ENCODE assay signal across 13 mouse cellular contexts in genomic region chr8:11767213-11767840, GRCm38 (mm10). TPM values are rescaled to one million over a fixed set of nuclear protein-coding genes. Genes with fewer than 3 reads are reported as not detected.
DNase-seq lines count a peak whose midpoint lies in the region; ATAC-seq and TF ChIP-seq lines count a peak whose summit lies in the region.
"Had no signal": no experiment of that assay in that cellular context is flagged by ENCODE, and none has a peak within 500 bp of the region (broad histone marks: within the 10 kb centered on the region; RNA-seq: fewer than 3 reads in every experiment).

No protein-coding gene starts in this region.

- no peak overlapping the region for H3K4me3 ChIP-seq in liver, embryonic 13.5 days (replicated peaks)
- no peak overlapping the region for H3K4me3 ChIP-seq in liver, embryonic 12.5 days
- no peak overlapping the region for H3K4me3 ChIP-seq in MEL (ENCODE audit: control insufficient read depth in 1 of 2, insufficient read depth in 1 of 2, low read depth in 2 of 2, low read length in 2 of 2)
- H3K4me3 ChIP-seq: forebrain, embryonic 15.5 days; midbrain, embryonic 15.5 days had no signal

- H3K36me3 ChIP-seq in liver, embryonic 13.5 days, result peaks cover 12% of the 10 kb centered on the region; the same call in 1 of the 2 replicates
- H3K36me3 ChIP-seq in liver, embryonic 12.5 days, result peaks cover 23% of the 10 kb centered on the region
- no peaks in the 10 kb centered on the region; a peak in 1 of 4 replicates for H3K36me3 ChIP-seq in MEL (ENCODE audit: control insufficient read depth in 1 of 2, insufficient read depth in 2 of 2, low read length in 2 of 2)
- H3K36me3 ChIP-seq: forebrain, embryonic 15.5 days; midbrain, embryonic 15.5 days had no signal

- WGBS in liver, embryonic 13.5 days (ENCODE audit: insufficient replicate concordance), result 44% methylated on average over 5 of the region's 5 CpGs
- 53% methylated on average over 5 of the region's 5 CpGs for WGBS in liver, embryonic 12.5 days (ENCODE audit: insufficient replicate concordance)

- DNase-seq in liver, embryonic 13.5 days, result no peak
- peak; percentile 29 for DNase-seq in MEL (ENCODE audit: low read depth, low spot score)
- peak; percentile 55 for DNase-seq in cerebellum, adult 9-11 months
- DNase-seq in testis, postnatal 10 days (ENCODE audit: low spot score), result no peak
- DNase-seq in retina, postnatal 1 day, result no peak
- DNase-seq in right cerebral cortex, adult 18-20 months, result no peak
- DNase-seq: heart, adult 11 months; kidney, adult 18-20 months; lung, embryonic 14.5 days had no signal

- no peak overlapping the region for H3K9ac ChIP-seq in liver, embryonic 13.5 days
- H3K9ac ChIP-seq in liver, embryonic 12.5 days, result no peak overlapping the region
- H3K9ac ChIP-seq in MEL (ENCODE audit: control insufficient read depth, low read depth, low read length, poor library complexity, severe bottlenecking), result no peak overlapping the region
- H3K9ac ChIP-seq: forebrain, embryonic 15.5 days; lung, embryonic 14.5 days; midbrain, embryonic 15.5 days had no signal

- peak; percentile 39; the same call in 1 of the 2 replicates for ATAC-seq in liver, embryonic 13.5 days (ENCODE audit: low read depth)
- ATAC-seq in liver, embryonic 12.5 days, result no peak
- ATAC-seq in monocyte, adult 5-6 weeks (replicated peaks; ENCODE audit: insufficient number of reproducible peaks, low FRiP score, low TSS enrichment, poor library complexity, severe bottlenecking), result peak; percentile 90
- ATAC-seq: forebrain, embryonic 15.5 days; midbrain, embryonic 15.5 days had no signal

- 0 out of 2 replicates have a peak, but pooled peaks cover 2% of the 10 kb centered on the region for H3K4me1 ChIP-seq in liver, embryonic 13.5 days (replicated peaks)
- H3K4me1 ChIP-seq in liver, embryonic 12.5 days, result 0 out of 2 replicates have a peak, but pooled peaks cover 4% of the 10 kb centered on the region
- no peaks in the 10 kb centered on the region for H3K4me1 ChIP-seq in MEL (ENCODE audit: control insufficient read depth in 1 of 2, insufficient read depth in 2 of 2, low read length in 2 of 2)

- H3K27ac ChIP-seq in liver, embryonic 13.5 days, result no peak overlapping the region
- H3K27ac ChIP-seq in liver, embryonic 12.5 days, result no peak overlapping the region
- no peak overlapping the region for H3K27ac ChIP-seq in MEL (ENCODE audit: control insufficient read depth, low read depth, low read length)
- H3K27ac ChIP-seq: forebrain, embryonic 15.5 days; midbrain, embryonic 15.5 days had no signal

- no peak for TF ChIP-seq POLR2A in MEL (IDR thresholded peaks at IDR 0.05; ENCODE audit: control insufficient read depth in 1 of 2, insufficient read depth in 1 of 2, low read depth in 1 of 2, low read length in 2 of 2, poor library complexity in 1 of 2)

- no peaks in the 10 kb centered on the region for H3K27me3 ChIP-seq in liver, embryonic 13.5 days
- H3K27me3 ChIP-seq in liver, embryonic 12.5 days (replicated peaks), result no peaks in the 10 kb centered on the region
- H3K27me3 ChIP-seq in MEL (ENCODE audit: control insufficient read depth in 1 of 2, insufficient read depth in 2 of 2, low read length in 2 of 2), result no peaks in the 10 kb centered on the region
- H3K27me3 ChIP-seq: forebrain, embryonic 15.5 days; midbrain, embryonic 15.5 days had no signal

- TF ChIP-seq EP300 in MEL (IDR thresholded peaks at IDR 0.05; ENCODE audit: low read depth in 1 of 2, low read length in 2 of 2), result no peak

- TF ChIP-seq RAD21 in MEL (IDR thresholded peaks at IDR 0.05; ENCODE audit: low read depth, low read length), result no peak

- no peaks in the 10 kb centered on the region for H3K9me3 ChIP-seq in liver, embryonic 13.5 days (replicated peaks)
- H3K9me3 ChIP-seq in liver, embryonic 12.5 days (replicated peaks), result no peaks in the 10 kb centered on the region
- H3K9me3 ChIP-seq in MEL (replicated peaks; ENCODE audit: insufficient read depth, low read length), result no peaks in the 10 kb centered on the region
- H3K9me3 ChIP-seq: forebrain, embryonic 15.5 days; midbrain, embryonic 15.5 days had no signal

- H3K4me2 ChIP-seq in liver, embryonic 13.5 days, result no peak overlapping the region
- H3K4me2 ChIP-seq in liver, embryonic 12.5 days, result no peak overlapping the region
- H3K4me2 ChIP-seq: forebrain, embryonic 15.5 days; lung, embryonic 14.5 days; midbrain, embryonic 15.5 days had no signal

- TF ChIP-seq CTCF in MEL (IDR thresholded peaks at IDR 0.05 in 2 of 3, conservative IDR thresholded peaks at IDR 0.05 in 1 of 3; ENCODE audit: control insufficient read depth in 1 of 3, insufficient read depth in 1 of 3, low read depth in 2 of 3, low read length in 3 of 3, poor library complexity in 1 of 3, severe bottlenecking in 1 of 3), result no peak

- peaks cover 9% of the 10 kb centered on the region for H3K79me2 ChIP-seq in MEL (ENCODE audit: control insufficient read depth, insufficient read depth, low read length, poor library complexity)

TF ChIP-seq in MEL, 35 proteins besides CTCF, POLR2A, EP300 and RAD21:
- TF ChIP-seq UBTF (IDR thresholded peaks at IDR 0.05; ENCODE audit: borderline replicate concordance, insufficient read depth, low read depth, low read length) (no peak), ETS1 (IDR thresholded peaks at IDR 0.05; ENCODE audit: low read depth, low read length) (no peak), ZKSCAN1 (IDR thresholded peaks at IDR 0.05; ENCODE audit: low read depth, low read length) (no peak), ELF1 (IDR thresholded peaks at IDR 0.05; ENCODE audit: low read depth, low read length) (no peak), USF1 (IDR thresholded peaks at IDR 0.05; ENCODE audit: low read depth, low read length) (no peak), HCFC1 (IDR thresholded peaks at IDR 0.05; ENCODE audit: low read depth, low read length) (no peak), JUND (IDR thresholded peaks at IDR 0.05; ENCODE audit: low read depth, low read length) (no peak), TAL1 (IDR thresholded peaks at IDR 0.05; ENCODE audit: low read length) (no peak), MYC (IDR thresholded peaks at IDR 0.05; ENCODE audit: low read depth, low read length) (no peak), ZNF384 (IDR thresholded peaks at IDR 0.05; ENCODE audit: low read depth, low read length) (no peak), CHD2 (IDR thresholded peaks at IDR 0.05; ENCODE audit: low read length) (no peak), MAX (IDR thresholded peaks at IDR 0.05; ENCODE audit: low read length) (no peak), TCF12 (IDR thresholded peaks at IDR 0.05; ENCODE audit: low read depth, low read length) (no peak), USF2 (IDR thresholded peaks at IDR 0.05; ENCODE audit: borderline replicate concordance in 1 of 2, insufficient read depth in 1 of 2, low read depth in 1 of 2, low read length in 2 of 2) (no peak), MYB (IDR thresholded peaks at IDR 0.05; ENCODE audit: low read depth, low read length) (no peak), SIN3A (IDR thresholded peaks at IDR 0.05; ENCODE audit: low read length) (no peak), MAFK (IDR thresholded peaks at IDR 0.05; ENCODE audit: borderline replicate concordance, low read depth, low read length) (no peak)

RNA-seq across cellular contexts. Expression of gene Arhgef7, which starts 39.8 kb away (rescaled TPM):
- polyA plus RNA-seq in liver, embryonic 13.5 days (2015; fragmentation: Nextera tagmentation; extraction: Ambion mirVana), result 9.4 and 11.5 TPM in 2 replicates
- polyA plus RNA-seq in liver, embryonic 12.5 days (2016; fragmentation: Nextera tagmentation; extraction: Ambion mirVana), result 19.1 and 19.5 TPM in 2 replicates
- total RNA-seq in MEL (2012; rRNA removed), result 18.7 and 21.0 TPM in 2 replicates
- 10 to 100 TPM in 1 of 2 experiments, not detected in 1; 36.8 TPM for polyA plus RNA-seq in MEL (2012; ENCODE audit: insufficient read depth in 1 of 2, insufficient read length in 2 of 2, low read depth in 1 of 2, low replicate concordance in 2 of 2, missing spikeins in 1 of 2)
- 24.6 to 43.1 TPM (median 27.3 TPM) in 3 replicates for total RNA-seq in monocyte, adult 5-6 weeks (2017)

Comparison
In these comparisons a context has a peak if more than half of its experiments do, and no peak if none do; other contexts are left out.
1. DNase-seq: peak in MEL (single experiment) and cerebellum, adult 9-11 months (single experiment); none in liver, embryonic 13.5 days (single experiment), testis, postnatal 10 days (single experiment), retina, postnatal 1 day (single experiment) and right cerebral cortex, adult 18-20 months (single experiment).